Mouse (Mus musculus) megakaryocyte, embryonic 14.5 days (primary cell): ENCODE measurements around the gene Lsg1.

Experiments
- FLI1 ChIP-seq: IDR thresholded peaks from 2 replicates; pipeline ENCODE4 v1.6.1; 2012; ENCODE audit warnings: low read length, inconsistent platforms, mixed read lengths
- GATA1 ChIP-seq: IDR thresholded peaks from 3 replicates; pipeline ENCODE4 v1.6.1; 2012; ENCODE audit warnings: mixed read lengths, low read length, inconsistent platforms, borderline replicate concordance

GRCm38 (mm10) chr16:30633906-30634746 lies 46.7 kb upstream of the Lsg1 start:
- TF ChIP-seq GATA1 = no peak
- TF ChIP-seq FLI1 = no peak
